Mouse (Mus musculus): ENCODE measurements around the gene Mpo.
A peak's percentile ranks its signal among the peaks of the same experiment; 100 is the strongest.

Gene Mpo

DNA sequence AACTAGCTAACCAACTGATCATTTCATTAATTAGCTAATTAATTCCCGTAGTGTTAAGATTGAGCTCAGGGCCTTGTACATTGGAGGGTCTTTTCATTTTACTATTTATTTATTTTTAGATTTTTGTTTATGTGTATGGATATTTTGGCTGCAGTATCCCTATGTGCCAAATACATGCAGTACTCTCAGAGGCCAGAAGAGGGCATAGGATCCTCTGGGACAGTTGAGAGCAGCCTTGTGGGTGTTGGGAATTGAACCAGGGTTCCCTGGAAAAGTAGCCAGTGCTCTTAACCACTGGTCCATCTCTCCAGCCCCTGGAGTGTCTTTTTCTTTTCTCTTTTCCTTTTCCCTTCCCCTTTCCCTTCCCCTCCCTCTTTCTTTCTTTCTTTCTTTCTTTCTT, 12.1 kb downstream of the Mpo start:
- no peak for DNase-seq (ENCODE audit: low spot score)

DNA sequence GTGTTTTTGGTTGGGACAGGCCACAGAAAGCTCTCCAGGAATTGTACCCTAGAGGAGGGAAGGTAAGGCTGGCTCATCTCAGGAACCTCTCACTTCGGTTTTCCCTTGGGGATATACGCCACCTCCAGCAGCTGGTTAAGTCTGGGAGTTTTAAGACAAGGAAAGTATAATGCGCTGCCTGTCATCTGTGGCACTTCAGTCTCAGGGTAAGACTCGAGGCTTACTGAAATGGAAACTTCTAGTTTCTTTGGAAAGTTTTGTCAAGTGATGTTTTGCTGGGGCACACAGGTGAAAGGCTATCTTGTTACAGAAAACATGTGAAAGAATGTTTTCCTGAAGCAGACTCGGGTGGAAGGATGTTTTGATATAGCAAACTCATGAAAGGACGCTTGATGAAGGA, 14.1 kb downstream of the Mpo start:
- DNase-seq (ENCODE audit: low spot score) = no peak

DNA sequence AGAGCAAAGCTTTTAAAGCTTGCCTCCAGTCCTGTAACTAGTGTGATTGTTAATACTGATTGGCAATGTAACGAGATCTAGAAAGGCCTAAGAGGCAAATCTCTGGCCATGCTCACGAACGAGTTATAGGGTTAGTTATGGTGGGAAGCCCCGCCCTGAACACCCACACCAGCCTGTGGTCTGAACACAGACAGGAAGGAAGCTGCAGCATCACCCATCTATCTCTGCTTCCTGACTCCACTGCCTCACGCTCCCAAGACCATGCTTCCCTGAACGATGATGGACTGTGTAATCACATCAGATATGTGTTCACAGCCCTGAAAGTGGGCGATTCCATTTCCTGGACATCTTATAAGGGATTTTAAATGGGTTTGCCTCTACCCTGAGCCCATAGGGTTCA, 14.9 kb downstream of the Mpo start:
- no peak for DNase-seq (ENCODE audit: low spot score)

DNA sequence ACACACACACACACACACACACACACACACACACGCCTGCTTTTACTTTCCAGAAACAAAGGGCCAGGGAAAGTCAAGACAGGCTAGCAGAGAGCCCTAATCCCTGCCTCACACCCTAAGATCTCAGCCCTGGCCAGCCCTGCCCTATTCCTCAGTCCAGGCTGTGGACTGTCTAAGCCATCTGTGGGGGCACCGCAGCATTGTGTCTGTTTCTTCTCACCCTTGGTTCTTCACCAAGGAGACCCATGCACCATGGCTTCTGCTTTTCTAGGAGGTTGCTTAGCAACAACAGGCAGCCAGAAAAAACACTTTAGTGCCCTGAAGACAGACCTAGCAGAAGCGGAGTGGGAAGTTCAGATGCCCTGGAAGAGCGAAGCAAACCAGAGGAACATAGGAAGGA, 18.0 kb downstream of the Mpo start:
- no peak for DNase-seq (ENCODE audit: low spot score)

DNA sequence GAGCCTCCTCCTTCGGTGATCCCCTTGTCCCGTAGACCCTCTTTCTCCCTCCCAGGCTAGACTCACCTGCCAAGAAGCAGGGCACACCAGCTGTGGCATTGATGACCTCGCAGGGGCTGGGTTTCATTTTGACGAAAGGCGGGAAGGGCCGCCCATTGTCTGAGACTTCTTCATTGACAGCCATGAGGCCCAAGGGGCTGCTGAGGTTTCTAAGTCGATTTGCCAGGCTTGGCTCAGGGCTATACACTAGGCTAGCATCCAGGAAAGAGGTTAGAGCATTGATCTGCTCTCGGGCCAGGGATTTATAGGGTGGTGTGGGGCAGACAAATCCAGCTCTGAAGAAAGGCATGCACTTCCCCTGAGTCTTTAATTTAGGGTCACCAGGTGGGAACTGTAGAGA, 21.4 kb downstream of the Mpo start:
- no peak for DNase-seq (ENCODE audit: low spot score)

GRCm38 (mm10) chr11:87816707-87817442, 23.5 kb downstream of the Mpo start:
- DNase-seq (ENCODE audit: low spot score) = no peak

DNA sequence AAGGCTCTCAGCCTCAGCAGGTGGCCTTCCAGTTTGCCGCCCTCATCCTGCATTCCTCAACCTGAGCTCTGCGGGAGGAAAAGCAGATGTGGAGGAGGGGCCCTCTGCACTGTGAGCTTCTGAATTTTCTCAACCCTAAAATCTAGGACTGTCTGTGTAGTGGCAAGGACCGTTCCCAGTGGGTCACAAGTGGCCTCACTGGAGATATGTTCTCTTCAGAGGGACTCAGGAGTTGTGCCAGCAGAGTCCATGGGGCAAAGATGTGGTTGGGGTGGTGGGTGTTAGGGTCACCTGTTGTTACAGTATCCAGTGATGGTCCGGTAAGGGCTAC, 24.0 kb downstream of the Mpo start:
- DNase-seq (ENCODE audit: low spot score) = no peak

DNA sequence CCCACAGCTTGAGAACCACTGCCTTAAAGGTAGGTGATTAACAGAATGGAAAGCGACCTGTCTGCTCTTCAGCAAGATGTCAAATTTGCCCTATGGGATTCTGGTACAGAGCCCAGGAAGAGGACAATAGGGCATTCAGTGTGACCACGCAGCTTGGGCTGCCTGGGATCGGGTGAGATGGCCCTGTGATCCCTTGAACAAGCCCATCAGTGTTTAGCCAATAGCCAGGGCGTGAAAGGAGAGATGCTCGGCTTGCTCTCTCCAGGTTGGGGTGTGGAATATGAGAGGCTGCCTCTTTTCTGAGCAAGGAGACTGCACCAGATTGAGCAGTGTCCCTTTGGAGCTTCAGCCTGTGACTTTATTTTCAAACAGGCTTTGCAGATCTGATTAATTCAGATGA, 28.1 kb downstream of the Mpo start:
- no peak for DNase-seq (ENCODE audit: low spot score)

DNA sequence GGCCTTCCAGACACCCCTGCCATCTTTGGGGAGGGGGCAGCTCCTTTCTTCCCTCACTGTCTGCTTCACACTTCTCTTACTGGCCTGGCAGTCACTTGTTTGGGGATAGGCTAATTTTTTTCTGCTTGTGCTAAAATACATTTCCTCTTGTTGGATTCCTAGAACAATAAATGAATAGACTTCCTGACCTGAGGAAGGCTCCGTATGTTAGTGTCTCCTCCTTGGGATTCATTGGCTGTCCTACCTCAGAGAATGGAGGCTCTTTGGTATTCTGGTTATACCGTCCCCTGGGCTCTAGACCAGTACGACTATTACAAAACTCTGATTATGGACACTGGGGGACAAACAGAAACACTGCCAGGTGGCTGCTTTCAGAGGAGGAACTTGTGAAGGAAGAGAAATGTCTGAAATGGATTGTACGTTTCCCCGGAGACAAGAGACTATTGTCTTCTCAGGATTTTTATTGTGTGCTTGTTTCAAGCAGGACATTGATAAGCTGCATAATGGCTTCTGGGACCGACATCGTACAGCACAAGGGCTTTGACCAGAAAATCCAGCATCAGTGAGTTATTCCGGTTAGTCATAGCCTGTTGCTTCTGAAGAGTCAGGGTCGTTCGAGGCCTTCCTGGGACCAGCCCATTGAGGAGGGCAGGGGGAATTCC, 35.0 kb downstream of the Mpo start, which contains the start of gene Lpo:
Gene Lpo, minus strand, starts transcription at position 51 of the 662 bp plus-strand sequence.
- DNase-seq (ENCODE audit: low spot score) = no peak

GRCm38 (mm10) chr11:87840676-87841075, 47.3 kb downstream of the Mpo start:
- DNase-seq (ENCODE audit: low spot score) = no peak

DNA sequence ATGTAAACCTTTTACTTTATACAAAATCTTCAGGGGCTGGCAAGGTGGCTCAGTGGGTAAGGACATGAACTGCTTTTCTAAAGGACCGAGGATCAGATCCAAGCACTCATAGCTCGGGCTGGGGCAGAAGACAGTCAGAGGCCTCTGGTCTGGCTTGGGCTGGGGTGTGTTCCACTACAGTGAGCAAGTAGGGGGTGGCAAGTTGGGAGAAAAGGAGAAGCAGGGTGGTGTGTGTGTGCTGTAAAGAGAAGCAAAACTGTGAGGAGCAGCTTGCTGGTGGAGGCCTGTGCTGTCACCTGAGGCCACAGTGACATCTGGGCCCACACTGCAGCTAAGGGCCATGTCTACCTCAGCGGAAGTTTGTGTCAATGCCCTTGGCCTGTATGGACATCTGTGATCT, 48.1 kb downstream of the Mpo start:
- DNase-seq (ENCODE audit: low spot score) = no peak

- no peak for DNase-seq (ENCODE audit: low spot score)
Measured at GRCm38 (mm10) chr11:87846968-87847600, 53.7 kb downstream of the Mpo start.

DNA sequence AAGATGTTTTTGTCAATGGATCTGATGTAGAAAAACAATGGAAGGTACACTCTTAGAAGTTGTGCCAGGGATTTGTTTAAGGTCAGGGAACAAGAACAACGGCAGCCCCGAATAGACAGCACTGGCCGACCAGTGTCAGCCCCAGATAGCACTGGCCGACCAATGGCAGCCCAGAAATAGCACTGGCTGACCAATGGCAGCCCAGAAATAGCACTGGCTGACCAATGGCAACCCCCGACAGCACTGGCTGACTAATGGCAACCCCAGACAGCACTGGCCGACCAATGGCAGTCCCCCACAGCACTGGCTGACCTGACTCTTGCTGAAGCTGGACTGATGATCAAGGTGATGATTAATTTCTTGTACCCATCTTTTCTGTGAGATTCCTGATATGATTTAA, 54.5 kb downstream of the Mpo start:
- DNase-seq (ENCODE audit: low spot score) = no peak

GRCm38 (mm10) chr11:87852690-87853596, 59.6 kb downstream of the Mpo start, which contains the start of gene Mks1:
Mks1 (plus strand) TSS chr11:87853215.
- peak; percentile 79 for DNase-seq (ENCODE audit: low spot score)

DNA sequence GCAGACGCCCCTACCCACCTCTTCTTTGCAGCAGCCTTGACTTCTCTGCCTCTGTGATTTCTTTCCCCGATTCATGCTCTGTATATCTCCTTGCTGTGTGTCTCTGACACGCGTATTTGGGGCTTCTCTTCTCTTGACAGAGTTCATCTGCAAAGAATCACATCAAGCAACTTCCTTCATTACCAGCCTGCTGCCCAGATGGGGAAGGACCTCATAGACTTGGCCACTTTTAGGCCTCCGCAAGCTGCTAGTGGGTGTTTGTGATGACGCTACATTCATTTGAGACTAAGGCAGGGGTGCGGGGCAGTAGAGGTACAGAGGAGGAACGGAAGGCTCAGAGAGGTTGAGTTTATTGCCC, 60.2 kb downstream of the Mpo start:
- DNase-seq (ENCODE audit: low spot score) = no peak
